ENCODE assay signal across 8 mouse cellular contexts in genomic region chr4:154449343-154449742, GRCm38 (mm10).
A peak's percentile ranks its signal among the peaks of the same experiment; 100 is the strongest.
DNase-seq lines count a peak whose midpoint lies in the region; ATAC-seq and TF ChIP-seq lines count a peak whose summit lies in the region.
"Had no signal": no experiment of that assay in that cellular context is flagged by ENCODE, and none has a peak within 500 bp of the region (broad histone marks: within the 10 kb centered on the region; RNA-seq: fewer than 3 reads in every experiment).

No protein-coding gene starts in this region.

- no peak overlapping the region for H3K4me2 ChIP-seq in hindbrain, embryonic 14.5 days (replicated peaks)
- H3K4me2 ChIP-seq in stomach, postnatal 0 days (replicated peaks; ENCODE audit: low read depth): no peak overlapping the region
- H3K4me2 ChIP-seq: limb, embryonic 15.5 days had no signal

- peak overlapping the region; percentile 66 for H3K27ac ChIP-seq in forebrain, embryonic 10.5 days
- H3K27ac ChIP-seq in hindbrain, embryonic 14.5 days: no peak overlapping the region
- H3K27ac ChIP-seq in stomach, postnatal 0 days (replicated peaks): no peak overlapping the region
- H3K27ac ChIP-seq: limb, embryonic 15.5 days had no signal

- peaks cover 96% of the 10 kb centered on the region for H3K27me3 ChIP-seq in forebrain, embryonic 10.5 days (ENCODE audit: poor library complexity, severe bottlenecking)
- H3K27me3 ChIP-seq in hindbrain, embryonic 14.5 days (ENCODE audit: control insufficient read depth, insufficient read depth, low read length): peaks cover 49% of the 10 kb centered on the region
- no peaks in the 10 kb centered on the region for H3K27me3 ChIP-seq in stomach, postnatal 0 days (ENCODE audit: control insufficient read depth, insufficient read depth, low read length)

- WGBS in forebrain, embryonic 10.5 days: 16% methylated on average over 3 of the region's 3 CpGs
- WGBS in hindbrain, embryonic 14.5 days: 14% methylated on average over 3 of the region's 3 CpGs
- 25% methylated on average over 3 of the region's 3 CpGs for WGBS in stomach, postnatal 0 days

- no peak for ATAC-seq in hindbrain, embryonic 14.5 days (ENCODE audit: low FRiP score)
- peak; percentile 82 for ATAC-seq in megakaryocyte progenitor cell, adult 5-6 weeks (replicated peaks; ENCODE audit: poor library complexity)
- peak; percentile 45; the same call in 1 of the 2 replicates for ATAC-seq in stomach, postnatal 0 days (ENCODE audit: low FRiP score, low TSS enrichment)

- TF ChIP-seq EP300 in stomach, postnatal 0 days (optimal IDR thresholded peaks at IDR 0.05): no peak

- no peak overlapping the region for H3K9ac ChIP-seq in hindbrain, embryonic 14.5 days
- no peak overlapping the region for H3K9ac ChIP-seq in stomach, postnatal 0 days (ENCODE audit: low read length)
- H3K9ac ChIP-seq: limb, embryonic 15.5 days had no signal

- no peaks in the 10 kb centered on the region for H3K9me3 ChIP-seq in forebrain, embryonic 10.5 days
- no peaks in the 10 kb centered on the region for H3K9me3 ChIP-seq in hindbrain, embryonic 14.5 days (ENCODE audit: control insufficient read depth, low read length)
- no peaks in the 10 kb centered on the region for H3K9me3 ChIP-seq in stomach, postnatal 0 days (ENCODE audit: control insufficient read depth, low read length)
- H3K9me3 ChIP-seq: limb, embryonic 15.5 days had no signal

- peak; percentile 73 for TF ChIP-seq CTCF in stomach, postnatal 0 days (IDR thresholded peaks at IDR 0.05; ENCODE audit: low read depth)

- H3K4me3 ChIP-seq in forebrain, embryonic 10.5 days: no peak overlapping the region
- H3K4me3 ChIP-seq in hindbrain, embryonic 14.5 days (replicated peaks; ENCODE audit: low read length): no peak overlapping the region
- no peak overlapping the region for H3K4me3 ChIP-seq in stomach, postnatal 0 days (ENCODE audit: low read depth, low read length)
- H3K4me3 ChIP-seq: limb, embryonic 15.5 days had no signal

- peak; percentile 28 to 57 for DNase-seq in urinary bladder, adult 18-20 months (ENCODE audit: low spot score in 2 of 2)
- DNase-seq in urinary bladder, postnatal 10 days (ENCODE audit: low spot score): no peak
- DNase-seq in forebrain, embryonic 10.5 days (ENCODE audit: extremely low spot score, low spot score): peak; percentile 54
- peak; percentile 61 for DNase-seq in hindbrain, embryonic 14.5 days (ENCODE audit: low spot score)
- peak; percentile 49 to 58 for DNase-seq in layer of hippocampus, postnatal 14 days (ENCODE audit: low spot score in 2 of 2)
- DNase-seq in stomach, postnatal 0 days (ENCODE audit: low spot score): peak; percentile 66

- H3K36me3 ChIP-seq in forebrain, embryonic 10.5 days (replicated peaks): peaks cover 7% of the 10 kb centered on the region
- H3K36me3 ChIP-seq in hindbrain, embryonic 14.5 days (replicated peaks; ENCODE audit: control insufficient read depth, insufficient read depth): no peaks in the 10 kb centered on the region
- H3K36me3 ChIP-seq in stomach, postnatal 0 days (ENCODE audit: control insufficient read depth, insufficient read depth, low read length): no peaks in the 10 kb centered on the region
- H3K36me3 ChIP-seq: limb, embryonic 15.5 days had no signal

- peaks cover 69% of the 10 kb centered on the region for H3K4me1 ChIP-seq in forebrain, embryonic 10.5 days
- peaks cover 5% of the 10 kb centered on the region; the same call in 1 of the 2 replicates for H3K4me1 ChIP-seq in hindbrain, embryonic 14.5 days (replicated peaks; ENCODE audit: control insufficient read depth, insufficient read depth, low read length)
- no peaks in the 10 kb centered on the region for H3K4me1 ChIP-seq in stomach, postnatal 0 days (replicated peaks; ENCODE audit: control insufficient read depth, insufficient read depth)
